Mouse (Mus musculus) heart, embryonic 12.5 days (tissue): ENCODE results near the gene Epm2a. TPM values are rescaled to one million over a fixed set of nuclear protein-coding genes. Genes with fewer than 3 reads are reported as not detected.
"Not testable (repeated sequence)": the region's sequence is repeated elsewhere in the genome, so short reads cannot be mapped to it uniquely, and the experiment has no call there.

Source experiments
- ATAC-seq: fragments of 200-750 bp; cut with Nextera tagmentation; 2 replicates; pipeline ENCODE4 v1.8.0; 2017; ENCODE audit warnings: moderate TSS enrichment, moderate library complexity; ENCODE audit not compliant: insufficient number of reproducible peaks, low FRiP score
- H3K27ac ChIP-seq: fragments of 300-500 bp; sonication (generic); 2 replicates; pipeline ENCODE4 v1.5.1; 2016; ENCODE audit warnings: mild to moderate bottlenecking, moderate library complexity; ENCODE audit not compliant: poor library complexity, severe bottlenecking
- H3K27me3 ChIP-seq: fragments of 300-500 bp; sonication (generic); replicated peaks from 2 replicates; pipeline ENCODE4 v1.6.1; 2016; ENCODE audit warnings: mild to moderate bottlenecking, moderate library complexity
- H3K36me3 ChIP-seq: fragments of 300-500 bp; sonication (generic); 2 replicates; pipeline ENCODE4 v1.6.1; 2016; ENCODE audit warnings: mild to moderate bottlenecking, moderate library complexity
- H3K4me1 ChIP-seq: fragments of 300-500 bp; sonication (generic); replicated peaks from 2 replicates; pipeline ENCODE4 v1.6.1; 2016; ENCODE audit warnings: mild to moderate bottlenecking
- H3K4me2 ChIP-seq: fragments of 300-500 bp; sonication (generic); 2 replicates; pipeline ENCODE4 v1.6.1; 2016; ENCODE audit warnings: mild to moderate bottlenecking, moderate library complexity
- H3K4me3 ChIP-seq: fragments of 300-500 bp; sonication (generic); 2 replicates; pipeline ENCODE4 v1.5.1; 2016; ENCODE audit warnings: mild to moderate bottlenecking
- H3K9ac ChIP-seq: fragments of 300-500 bp; sonication (generic); 2 replicates; pipeline ENCODE4 v1.6.1; 2016; ENCODE audit warnings: mild to moderate bottlenecking, moderate library complexity
- H3K9me3 ChIP-seq: fragments of 300-500 bp; sonication (generic); replicated peaks from 2 replicates; pipeline ENCODE4 v1.6.1; 2016; ENCODE audit warnings: mild to moderate bottlenecking, moderate library complexity
- WGBS: fragments of 180-500 bp; shearing (Covaris S2); methylation state at CpG from one replicate; pipeline ENCODE4 v1.1.7; 2016; 5-methylcytosine and 5-hydroxymethylcytosine counted together
- polyA plus RNA-seq: library from polyadenylated mRNA; unstranded; fragments of >200 nt; fragmentation: Nextera tagmentation; extraction: Ambion mirVana; gene quantifications from 2 replicates; pipeline ENCODE4 v1.2.1, GENCODE M21; 2016

Epm2a gene
- polyA plus RNA-seq, result 1.7 TPM in 2 replicates

DNA sequence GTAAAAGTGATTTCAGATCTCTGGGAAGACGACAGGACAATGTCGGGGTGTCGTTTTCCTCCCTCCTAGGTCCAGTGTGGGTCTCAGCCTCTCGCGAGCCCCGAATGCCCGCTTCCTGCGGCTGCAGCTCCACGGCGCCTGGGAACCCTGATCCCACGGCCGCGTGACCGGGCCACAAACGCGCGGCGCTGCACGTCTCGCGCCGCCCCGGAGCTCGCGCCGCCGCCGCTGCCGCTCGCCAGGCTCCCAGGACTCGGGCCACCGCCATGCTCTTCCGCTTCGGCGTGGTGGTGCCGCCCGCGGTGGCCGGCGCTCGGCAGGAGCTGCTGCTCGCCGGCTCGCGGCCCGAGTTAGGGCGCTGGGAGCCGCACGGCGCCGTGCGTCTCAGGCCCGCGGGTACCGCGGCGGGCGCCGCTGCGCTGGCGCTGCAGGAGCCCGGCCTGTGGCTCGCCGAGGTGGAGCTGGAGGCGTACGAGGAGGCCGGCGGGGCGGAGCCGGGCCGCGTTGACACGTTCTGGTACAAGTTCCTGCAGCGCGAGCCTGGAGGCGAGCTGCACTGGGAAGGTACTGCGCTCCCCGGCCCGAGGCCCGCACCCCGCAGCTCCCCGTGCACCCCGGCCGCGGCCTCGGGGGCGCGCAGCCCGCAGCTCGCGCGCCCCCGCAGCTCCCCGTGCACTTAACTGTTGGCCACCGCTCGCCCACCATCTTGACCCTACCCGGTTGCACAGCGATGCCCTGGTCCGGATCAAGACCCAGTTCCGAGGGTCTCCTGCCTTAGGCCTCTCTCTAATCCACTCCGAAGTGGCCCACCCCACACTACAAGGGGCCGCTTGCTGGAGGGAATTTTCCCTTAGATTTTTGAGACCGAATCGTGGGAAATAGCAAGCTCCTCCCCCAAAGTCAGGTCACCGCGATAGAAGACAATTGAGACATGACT is at the start of gene Epm2a:
Epm2a (plus strand) TSS at position 200 of the 937 bp plus-strand sequence.
- no peaks in the 10 kb centered on the region for H3K36me3 ChIP-seq
- peak within 1 kb of the TSS; percentile 87 for H3K4me3 ChIP-seq
- under 1% methylated on average over 106 of the region's 106 CpGs for WGBS
- H3K4me2 ChIP-seq, result peak within 1 kb of the TSS; percentile 68
- H3K4me1 ChIP-seq, result peaks cover 3% of the 10 kb centered on the region; the same call in 1 of the 2 replicates
- peak within 1 kb of the TSS; percentile 99 for H3K27ac ChIP-seq
- H3K27me3 ChIP-seq, result no peaks in the 10 kb centered on the region
- ATAC-seq, result peak; percentile 97
- H3K9ac ChIP-seq, result peak within 1 kb of the TSS; percentile 96
- H3K9me3 ChIP-seq, result no peaks in the 10 kb centered on the region

DNA sequence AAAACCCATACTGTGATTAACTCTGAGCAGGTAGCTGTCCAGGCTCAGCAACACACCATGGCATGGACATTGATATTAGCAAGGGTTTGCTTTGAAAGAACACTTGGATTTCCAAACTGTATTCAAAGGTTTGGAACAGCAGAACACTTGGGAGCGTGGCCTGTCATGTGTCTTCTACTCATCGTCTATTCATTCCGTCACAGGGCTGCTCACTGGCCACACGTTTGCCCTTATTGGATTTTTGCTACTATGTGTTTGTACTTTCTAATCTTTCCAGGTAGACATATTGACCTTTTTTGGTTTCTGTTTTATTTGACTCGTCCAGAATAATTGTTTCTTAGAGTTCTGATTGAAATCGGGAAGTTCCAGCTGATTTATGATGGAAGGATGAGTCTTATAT is 44.8 kb upstream of the Epm2a start:
- Histone ChIP-seq H3K4me3 (no peak overlapping the region), H3K36me3 (peaks cover 12% of the 10 kb centered on the region), H3K27me3 (no peaks in the 10 kb centered on the region), H3K27ac (no peak overlapping the region), H3K4me1 (peaks cover 3% of the 10 kb centered on the region), H3K9me3 (no peaks in the 10 kb centered on the region), H3K9ac (no peak overlapping the region), H3K4me2 (no peak overlapping the region)
- no peak for ATAC-seq
- WGBS, result 88% methylated on average over 6 of the region's 6 CpGs

DNA sequence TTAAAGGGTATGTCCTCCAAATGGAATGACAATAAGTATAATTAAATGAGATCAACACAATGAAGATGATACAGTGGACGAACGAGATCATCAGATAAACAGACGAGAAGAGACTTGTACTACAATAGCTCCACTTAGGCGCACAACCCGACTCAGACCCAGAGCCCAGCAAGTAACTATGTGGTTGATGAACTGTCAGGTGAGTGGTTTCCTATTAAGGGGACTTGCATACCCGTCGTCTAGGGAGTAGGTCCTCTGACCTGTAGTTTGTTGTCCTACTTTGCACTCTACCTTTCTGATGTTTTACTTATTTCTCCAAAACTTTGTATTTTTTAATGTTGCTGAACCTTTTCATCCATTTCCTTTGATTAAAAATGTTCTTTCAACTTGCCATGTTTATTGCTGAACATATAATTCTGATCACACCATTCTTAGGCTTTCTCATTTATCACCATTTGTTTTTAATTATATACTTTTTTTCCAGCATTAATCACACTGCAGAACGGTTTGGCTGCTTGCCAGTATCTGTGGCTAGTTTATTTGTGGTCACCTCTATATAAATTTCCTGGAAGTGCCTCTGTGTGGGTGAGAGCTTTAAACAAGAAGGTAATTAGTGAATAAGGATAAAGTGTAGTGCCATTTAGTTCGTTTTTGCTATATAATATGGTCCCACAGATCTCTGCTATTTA is 37.7 kb upstream of the Epm2a start:
- Histone ChIP-seq H3K4me2 (no peak overlapping the region), H3K9me3 (no peaks in the 10 kb centered on the region), H3K27ac (no peak overlapping the region), H3K27me3 (no peaks in the 10 kb centered on the region), H3K36me3 (peaks cover 7% of the 10 kb centered on the region), H3K9ac (no peak overlapping the region), H3K4me3 (no peak overlapping the region), H3K4me1 (peaks cover 3% of the 10 kb centered on the region; the same call in 1 of the 2 replicates)
- WGBS, result 78% methylated on average over 9 of the region's 9 CpGs
- ATAC-seq, result peak; percentile 17; the same call in 1 of the 2 replicates

DNA sequence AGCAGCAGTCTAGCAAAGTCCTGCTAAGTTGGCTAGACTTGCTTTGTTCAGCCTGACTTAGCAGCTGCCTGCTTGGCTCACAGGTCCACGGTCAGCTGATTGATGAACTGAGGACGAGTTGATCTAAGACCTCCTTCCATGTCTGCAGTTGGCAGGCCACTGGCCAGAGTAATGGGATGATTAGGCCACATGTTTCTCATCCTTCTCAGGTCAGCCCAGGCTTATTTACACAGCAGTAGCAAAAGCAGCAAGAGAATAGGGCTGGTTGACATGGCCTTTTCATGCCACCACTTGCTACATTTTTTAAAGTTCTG is 37.2 kb upstream of the Epm2a start:
- no peak for ATAC-seq
- peaks cover 7% of the 10 kb centered on the region; the same call in 1 of the 2 replicates for H3K36me3 ChIP-seq
- H3K4me2 ChIP-seq, result no peak overlapping the region
- no peak overlapping the region for H3K9ac ChIP-seq
- H3K27me3 ChIP-seq, result no peaks in the 10 kb centered on the region
- no peaks in the 10 kb centered on the region for H3K9me3 ChIP-seq
- H3K27ac ChIP-seq, result no peak overlapping the region
- H3K4me3 ChIP-seq, result no peak overlapping the region
- 52% methylated on average over 2 of the region's 2 CpGs for WGBS
- peaks cover 3% of the 10 kb centered on the region; the same call in 1 of the 2 replicates for H3K4me1 ChIP-seq

DNA sequence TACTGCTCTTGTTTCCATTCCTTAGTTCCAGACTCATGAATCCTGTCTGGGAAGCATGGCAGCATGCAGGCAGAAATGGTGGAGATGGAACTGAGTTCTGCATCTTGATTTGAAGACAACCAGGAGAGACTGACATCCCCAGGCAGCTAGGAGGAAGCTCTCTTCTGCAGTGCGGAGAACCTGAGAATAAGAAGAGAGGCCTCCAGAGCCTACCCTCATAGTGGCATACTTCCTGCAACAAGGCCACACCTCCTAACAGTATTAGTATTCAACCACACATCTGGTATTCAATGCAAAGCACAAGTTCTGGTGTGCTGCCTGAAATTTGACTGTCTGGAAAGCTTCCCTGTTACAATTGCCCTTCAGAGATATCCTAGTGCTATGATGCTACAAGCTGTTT is 33.3 kb upstream of the Epm2a start:
- no peaks in the 10 kb centered on the region for H3K9me3 ChIP-seq
- H3K9ac ChIP-seq, result no peak overlapping the region
- no peaks in the 10 kb centered on the region for H3K27me3 ChIP-seq
- H3K27ac ChIP-seq, result no peak overlapping the region
- H3K36me3 ChIP-seq, result peaks cover 7% of the 10 kb centered on the region; the same call in 1 of the 2 replicates
- peaks cover 3% of the 10 kb centered on the region; the same call in 1 of the 2 replicates for H3K4me1 ChIP-seq
- H3K4me3 ChIP-seq, result no peak overlapping the region
- 87% methylated on average over 1 of the region's 1 CpGs for WGBS
- ATAC-seq, result no peak
- H3K4me2 ChIP-seq, result no peak overlapping the region

DNA sequence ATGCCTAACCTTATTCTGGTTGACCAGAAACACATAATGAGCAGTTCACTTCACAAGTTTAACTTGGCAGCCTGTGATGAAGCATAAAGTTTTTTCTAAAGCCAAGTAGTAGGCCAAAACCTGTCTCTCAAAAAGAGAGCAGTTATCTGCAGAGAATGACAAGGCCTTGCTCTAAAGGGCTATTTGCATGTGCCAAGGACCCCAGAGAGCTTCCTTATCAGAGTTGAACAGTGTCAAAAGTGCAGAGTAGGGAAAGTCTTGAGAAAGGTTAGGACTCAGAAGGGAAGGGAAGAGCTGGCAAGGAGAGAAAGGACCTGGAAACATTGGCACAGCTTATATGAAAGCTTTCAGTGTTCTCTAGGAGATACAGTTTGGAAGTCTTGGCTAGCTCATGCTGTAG is 32.7 kb upstream of the Epm2a start:
- Histone ChIP-seq H3K36me3 (peaks cover 7% of the 10 kb centered on the region; the same call in 1 of the 2 replicates), H3K4me2 (no peak overlapping the region), H3K4me1 (peaks cover 3% of the 10 kb centered on the region; the same call in 1 of the 2 replicates), H3K27ac (no peak overlapping the region), H3K9me3 (no peaks in the 10 kb centered on the region), H3K27me3 (no peaks in the 10 kb centered on the region), H3K4me3 (no peak overlapping the region), H3K9ac (no peak overlapping the region)
- ATAC-seq, result no peak

DNA sequence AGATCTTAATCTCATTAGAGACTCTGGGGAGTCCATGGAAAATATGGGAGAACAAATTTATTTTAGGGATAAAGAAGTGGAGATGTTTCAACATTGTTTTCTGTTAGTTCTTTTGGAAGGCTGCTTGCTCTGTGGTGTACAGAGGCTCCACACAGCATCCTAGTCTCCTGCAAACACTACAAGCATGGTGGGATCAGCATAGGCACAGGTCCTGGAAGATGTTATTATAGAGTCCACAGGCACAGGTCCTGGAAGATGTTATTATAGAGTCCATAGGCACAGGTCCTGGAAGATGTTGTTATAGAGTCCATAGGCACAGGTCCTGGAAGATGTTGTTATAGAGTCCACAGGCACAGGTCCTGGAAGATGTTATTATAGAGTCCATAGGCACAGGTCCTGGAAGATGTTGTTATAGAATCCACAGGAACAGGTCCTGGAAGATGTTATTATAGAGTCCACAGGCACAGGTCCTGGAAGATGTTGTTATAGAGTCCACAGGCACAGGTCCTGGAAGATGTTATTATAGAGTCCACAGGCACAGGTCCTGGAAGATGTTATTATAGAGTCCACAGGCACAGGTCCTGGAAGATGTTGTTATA is 25.2 kb upstream of the Epm2a start:
- not testable (repeated sequence) for ATAC-seq, H3K4me2 ChIP-seq, H3K36me3 ChIP-seq, H3K4me1 ChIP-seq, H3K27me3 ChIP-seq, H3K9me3 ChIP-seq, H3K27ac ChIP-seq, H3K9ac ChIP-seq, H3K4me3 ChIP-seq

DNA sequence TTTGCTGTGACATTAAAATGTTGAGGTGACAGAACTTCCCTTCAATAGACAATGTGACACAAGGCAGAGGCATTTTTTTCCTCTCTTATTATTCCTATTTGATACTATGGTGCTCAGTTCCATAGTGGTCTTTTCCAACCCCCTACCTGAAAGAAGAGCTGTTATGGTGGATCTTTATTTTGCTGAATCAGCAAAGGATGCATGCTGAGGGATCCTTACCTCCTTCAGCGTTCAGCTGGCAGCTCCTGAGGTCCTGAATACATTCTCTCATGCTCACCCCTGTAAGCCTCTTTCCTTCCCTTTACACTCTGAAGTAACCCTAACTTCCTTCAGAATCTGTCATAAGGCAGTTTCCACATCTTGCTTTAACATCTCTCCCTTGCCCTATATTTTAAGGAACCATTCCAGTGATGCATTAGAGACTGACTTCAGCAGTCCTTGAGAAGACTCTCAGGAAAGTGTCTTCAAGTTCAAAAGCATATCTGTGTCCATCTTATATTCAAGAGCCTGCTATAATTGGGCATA is 23.7 kb upstream of the Epm2a start:
- no peak for ATAC-seq
- H3K4me3 ChIP-seq, result no peak overlapping the region

DNA sequence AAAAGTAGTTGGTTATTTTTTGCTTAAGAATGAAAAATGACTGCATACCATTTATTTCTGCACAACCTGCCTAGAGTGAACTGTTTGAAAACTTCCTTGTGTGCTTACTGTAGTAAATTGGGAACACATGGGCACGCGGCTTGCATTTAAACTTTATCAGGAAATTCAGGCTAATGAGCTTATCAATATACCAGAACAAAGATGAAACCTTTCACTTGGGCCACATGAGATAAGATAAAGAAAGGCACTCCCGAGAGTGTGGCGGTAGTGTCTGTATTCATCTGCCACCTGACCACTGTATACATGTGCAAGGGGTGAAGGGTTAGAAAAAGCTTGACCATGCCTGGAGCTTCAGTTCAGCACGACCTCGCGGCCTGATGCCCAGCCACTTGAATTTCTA is 20.9 kb upstream of the Epm2a start:
- Histone ChIP-seq H3K9ac (no peak overlapping the region), H3K9me3 (no peaks in the 10 kb centered on the region), H3K4me3 (no peak overlapping the region), H3K36me3 (no peaks in the 10 kb centered on the region), H3K27me3 (no peaks in the 10 kb centered on the region), H3K4me1 (no peaks in the 10 kb centered on the region), H3K4me2 (no peak overlapping the region), H3K27ac (no peak overlapping the region)
- 50% methylated on average over 7 of the region's 7 CpGs for WGBS
- ATAC-seq, result no peak

More for the DNA sequence above, 23.7 kb upstream of the Epm2a start:
- no peak overlapping the region for H3K27ac ChIP-seq
- no peaks in the 10 kb centered on the region for H3K4me1 ChIP-seq
- H3K4me2 ChIP-seq, result no peak overlapping the region
- WGBS, result 61% methylated on average over 1 of the region's 1 CpGs
- H3K9ac ChIP-seq, result no peak overlapping the region
- no peaks in the 10 kb centered on the region for H3K9me3 ChIP-seq
- H3K27me3 ChIP-seq, result no peaks in the 10 kb centered on the region
- no peaks in the 10 kb centered on the region for H3K36me3 ChIP-seq

DNA sequence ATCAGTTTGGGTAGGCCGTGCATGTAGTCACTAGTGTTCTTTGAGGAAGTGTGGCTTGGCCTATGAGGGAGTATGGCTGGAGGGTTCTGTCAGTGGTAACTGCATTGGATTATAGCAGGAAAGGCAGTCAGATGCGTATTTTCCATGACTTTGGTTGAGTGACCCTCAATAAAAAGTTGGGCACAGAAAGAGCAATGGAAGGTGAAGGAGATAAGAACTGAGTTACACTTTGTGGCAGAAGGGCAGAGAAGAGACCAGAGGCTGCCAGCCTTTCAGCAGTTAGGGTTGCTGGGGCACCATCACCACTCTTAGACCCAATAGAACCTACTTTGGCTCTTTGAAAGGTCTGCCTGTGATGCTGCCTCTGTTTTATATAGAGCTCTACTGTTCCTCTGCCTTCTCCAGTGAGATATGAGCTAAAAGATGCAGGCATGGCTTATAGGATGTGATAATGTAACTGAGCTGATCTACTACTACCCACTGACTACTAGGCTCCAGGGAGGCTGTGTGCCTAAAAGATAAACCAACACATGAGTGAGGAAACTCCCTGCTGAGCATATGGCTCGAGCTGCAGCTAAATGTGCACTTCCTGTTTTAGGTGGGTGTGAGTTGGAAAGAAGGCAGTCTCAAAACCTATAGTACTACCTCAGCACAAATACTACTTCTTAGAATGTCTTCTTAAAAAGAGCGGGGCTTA is 19.9 kb upstream of the Epm2a start:
- no peak overlapping the region for H3K27ac ChIP-seq
- 74% methylated on average over 4 of the region's 4 CpGs for WGBS
- H3K36me3 ChIP-seq, result no peaks in the 10 kb centered on the region
- no peak overlapping the region for H3K4me2 ChIP-seq
- H3K27me3 ChIP-seq, result no peaks in the 10 kb centered on the region
- no peak overlapping the region for H3K9ac ChIP-seq
- no peaks in the 10 kb centered on the region for H3K9me3 ChIP-seq
- H3K4me1 ChIP-seq, result no peaks in the 10 kb centered on the region
- no peak overlapping the region for H3K4me3 ChIP-seq
- no peak for ATAC-seq
